Mouse (Mus musculus) myocyte (in vitro differentiated cells): ENCODE measurements around the gene Frem2. TPM values are rescaled to one million over a fixed set of nuclear protein-coding genes. Genes with fewer than 3 reads are reported as not detected.

Experiments
- H3K27me3 ChIP-seq: one replicate; pipeline ENCODE4 v1.6.1; 2011; ENCODE audit not compliant: control insufficient read depth, insufficient read depth, insufficient read length
- H3K36me3 ChIP-seq: one replicate; pipeline ENCODE4 v1.6.1; 2011; ENCODE audit not compliant: control insufficient read depth, insufficient read depth
- H3K4me2 ChIP-seq: one replicate; pipeline ENCODE4 v1.6.1; 2011; ENCODE audit warnings: low read depth, control low read depth
- H3K4me3 ChIP-seq: one replicate; pipeline ENCODE4 v1.5.1; 2011; ENCODE audit warnings: mild to moderate bottlenecking, control low read depth, moderate library complexity
- H3K79me2 ChIP-seq: one replicate; pipeline ENCODE4 v1.6.1; 2011; ENCODE audit not compliant: control insufficient read depth, insufficient read depth
- H3ac ChIP-seq: one replicate; pipeline ENCODE4 v1.6.1; 2011; ENCODE audit not compliant: control insufficient read depth, insufficient read length
- CEBPB ChIP-seq: IDR thresholded peaks from 2 replicates; pipeline ENCODE4 v1.6.1; 2011; ENCODE audit warnings: mild to moderate bottlenecking, moderate library complexity; ENCODE audit not compliant: poor library complexity, insufficient read depth, severe bottlenecking
- E2F4 ChIP-seq: IDR thresholded peaks from one replicate; pipeline ENCODE4 v1.6.1; 2011; ENCODE audit warnings: mild to moderate bottlenecking, control low read depth, moderate library complexity; ENCODE audit not compliant: insufficient read depth
- MAX ChIP-seq: IDR thresholded peaks from one replicate; pipeline ENCODE4 v1.6.1; 2011; ENCODE audit warnings: low read depth, mild to moderate bottlenecking, control low read depth
- MYOD1 ChIP-seq, 3 experiments: IDR thresholded peaks; one replicate each; pipeline ENCODE4 v1.6.1; 2011; ENCODE audit warnings: control low read depth in 2 of 3, low read depth in 2 of 3, mild to moderate bottlenecking in 2 of 3, moderate library complexity in 1 of 3; ENCODE audit not compliant: insufficient read length in 2 of 3, control insufficient read depth in 1 of 3
- MYOG ChIP-seq, 3 experiments: IDR thresholded peaks; one replicate each; pipeline ENCODE4 v1.6.1; 2011; ENCODE audit warnings: control low read depth in 2 of 3, low read depth in 2 of 3, mild to moderate bottlenecking in 2 of 3; ENCODE audit not compliant: insufficient read length in 2 of 3, control insufficient read depth in 1 of 3, insufficient read depth in 1 of 3
- POLR2A ChIP-seq: IDR thresholded peaks from one replicate; pipeline ENCODE4 v1.6.1; 2011; ENCODE audit warnings: low read depth, mild to moderate bottlenecking, control low read depth, moderate library complexity; ENCODE audit not compliant: insufficient read length
- POLR2AphosphoS2 ChIP-seq: IDR thresholded peaks from one replicate; pipeline ENCODE4 v1.6.1; 2011; ENCODE audit warnings: low read depth, control low read depth; ENCODE audit not compliant: insufficient read length
- REST ChIP-seq: IDR thresholded peaks from one replicate; pipeline ENCODE4 v1.6.1; 2011; ENCODE audit warnings: mild to moderate bottlenecking, control low read depth, moderate library complexity; ENCODE audit not compliant: insufficient read depth, insufficient read length
- SRF ChIP-seq: IDR thresholded peaks from one replicate; pipeline ENCODE4 v1.6.1; 2011; ENCODE audit warnings: low read depth; ENCODE audit not compliant: control insufficient read depth, insufficient read length
- TCF12 ChIP-seq: IDR thresholded peaks from one replicate; pipeline ENCODE4 v1.6.1; 2011; ENCODE audit warnings: mild to moderate bottlenecking, control low read depth; ENCODE audit not compliant: poor library complexity, insufficient read depth, severe bottlenecking
- TCF3 ChIP-seq: IDR thresholded peaks from one replicate; pipeline ENCODE4 v1.6.1; 2011; ENCODE audit warnings: low read depth, control low read depth; ENCODE audit not compliant: insufficient read length
- USF1 ChIP-seq: IDR thresholded peaks from one replicate; pipeline ENCODE4 v1.6.1; 2011; ENCODE audit warnings: low read depth, mild to moderate bottlenecking, control low read depth, moderate library complexity
- polyA plus RNA-seq: library from polyadenylated mRNA; unstranded; fragments of >200 nt; fragmentation: generic; extraction: Trizol; gene quantifications from one replicate; pipeline ENCODE4 v1.2.1, GENCODE M21; 2012; ENCODE audit warnings: missing spikeins

Gene Frem2
- polyA plus RNA-seq, 1 experiment = 0.36 TPM

- no peak overlapping the region for H3K4me2 ChIP-seq
- no peak overlapping the region for H3K4me3 ChIP-seq
- H3ac ChIP-seq = no peak overlapping the region
- no peaks in the 10 kb centered on the region for H3K79me2 ChIP-seq
- no peak for TF ChIP-seq TCF3
- no peak for TF ChIP-seq REST
- TF ChIP-seq MYOD1 (IDR thresholded peaks at IDR 0.05; ENCODE audit: control insufficient read depth in 1 of 3, insufficient read length in 2 of 3, low read depth in 2 of 3) = no peak
- TF ChIP-seq POLR2AphosphoS2 = no peak
- no peak for TF ChIP-seq E2F4
- no peak for TF ChIP-seq TCF12
- TF ChIP-seq POLR2A = no peak
- TF ChIP-seq CEBPB = no peak
- no peak for TF ChIP-seq USF1
- no peak for TF ChIP-seq MAX
- TF ChIP-seq SRF = no peak
- no peak for TF ChIP-seq MYOG (IDR thresholded peaks at IDR 0.05; ENCODE audit: control insufficient read depth in 1 of 3, insufficient read depth in 1 of 3, insufficient read length in 2 of 3, low read depth in 2 of 3)
- H3K36me3 ChIP-seq = no peaks in the 10 kb centered on the region
- H3K27me3 ChIP-seq = peaks cover 31% of the 10 kb centered on the region
Measured at GRCm38 (mm10) chr3:53576320-53577116, 80.6 kb downstream of the Frem2 start.

DNA sequence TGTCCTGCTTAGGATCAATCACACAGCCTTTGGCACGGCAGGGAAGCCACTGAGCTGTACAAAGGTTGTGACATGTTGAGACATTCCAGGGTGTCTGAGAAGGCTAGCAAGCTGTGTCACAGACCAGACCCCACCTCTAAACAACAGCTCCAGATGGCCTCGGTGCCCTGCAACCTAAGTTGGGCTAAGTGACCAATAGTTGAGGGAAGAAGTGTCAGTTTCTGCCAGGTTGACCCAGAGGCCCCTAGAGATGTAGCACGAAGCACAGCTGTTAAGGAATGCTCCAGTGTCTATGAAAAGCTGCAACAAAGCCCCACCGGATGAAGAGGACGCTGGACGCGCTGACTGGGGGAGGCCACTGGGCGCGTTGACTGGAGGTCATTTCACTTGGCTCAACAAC, 83.0 kb downstream of the Frem2 start:
- Histone ChIP-seq H3ac (no peak overlapping the region), H3K36me3 (no peaks in the 10 kb centered on the region), H3K4me3 (no peak overlapping the region), H3K4me2 (no peak overlapping the region), H3K79me2 (no peaks in the 10 kb centered on the region), H3K27me3 (peaks cover 35% of the 10 kb centered on the region)
- no peak for TF ChIP-seq CEBPB
- TF ChIP-seq TCF3 = no peak
- no peak for TF ChIP-seq POLR2A
- TF ChIP-seq USF1 = no peak
- no peak for TF ChIP-seq REST
- TF ChIP-seq MAX = no peak
- TF ChIP-seq MYOG (IDR thresholded peaks at IDR 0.05; ENCODE audit: control insufficient read depth in 1 of 3, insufficient read depth in 1 of 3, insufficient read length in 2 of 3, low read depth in 2 of 3) = no peak
- no peak for TF ChIP-seq TCF12
- no peak for TF ChIP-seq SRF
- TF ChIP-seq POLR2AphosphoS2 = no peak
- TF ChIP-seq E2F4 = no peak
- TF ChIP-seq MYOD1 (IDR thresholded peaks at IDR 0.05; ENCODE audit: control insufficient read depth in 1 of 3, insufficient read length in 2 of 3, low read depth in 2 of 3) = no peak

DNA sequence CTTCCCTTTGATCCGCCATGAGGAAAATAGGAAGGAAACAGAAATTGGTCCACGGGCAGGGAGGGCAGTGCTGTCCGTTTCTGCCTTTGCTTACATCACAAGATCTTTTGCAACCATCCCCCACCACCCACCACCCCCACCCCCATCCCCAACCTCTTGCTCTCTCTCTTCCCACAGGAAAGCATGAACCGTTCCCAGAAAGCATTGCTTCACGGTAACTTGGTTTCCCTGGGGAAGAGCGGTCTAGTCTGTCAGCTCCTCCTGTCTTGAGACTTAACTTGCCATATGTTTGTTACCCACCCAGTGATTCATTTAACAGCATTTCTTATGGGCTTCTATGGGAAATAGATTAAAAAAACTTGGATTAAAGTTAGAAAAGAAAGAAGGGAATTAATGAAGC, 85.5 kb downstream of the Frem2 start:
- peaks cover 21% of the 10 kb centered on the region for H3K27me3 ChIP-seq
- no peak overlapping the region for H3K4me2 ChIP-seq
- no peak overlapping the region for H3K4me3 ChIP-seq
- no peak overlapping the region for H3ac ChIP-seq
- H3K36me3 ChIP-seq = no peaks in the 10 kb centered on the region
- no peaks in the 10 kb centered on the region for H3K79me2 ChIP-seq
- TF ChIP-seq SRF (no peak), TCF12 (no peak), MYOD1 (IDR thresholded peaks at IDR 0.05; ENCODE audit: control insufficient read depth in 1 of 3, insufficient read length in 2 of 3, low read depth in 2 of 3) (no peak), E2F4 (no peak), POLR2AphosphoS2 (no peak), POLR2A (no peak), MYOG (IDR thresholded peaks at IDR 0.05; ENCODE audit: control insufficient read depth in 1 of 3, insufficient read depth in 1 of 3, insufficient read length in 2 of 3, low read depth in 2 of 3) (no peak), CEBPB (no peak), REST (no peak), MAX (no peak), TCF3 (no peak), USF1 (no peak)

- Histone ChIP-seq H3K4me3 (no peak overlapping the region), H3K4me2 (no peak overlapping the region), H3K27me3 (peaks cover 35% of the 10 kb centered on the region), H3K36me3 (no peaks in the 10 kb centered on the region), H3ac (no peak overlapping the region), H3K79me2 (no peaks in the 10 kb centered on the region)
- no peak for TF ChIP-seq SRF
- no peak for TF ChIP-seq TCF3
- no peak for TF ChIP-seq POLR2A
- no peak for TF ChIP-seq CEBPB
- TF ChIP-seq MAX = no peak
- TF ChIP-seq USF1 = no peak
- TF ChIP-seq REST = no peak
- no peak for TF ChIP-seq E2F4
- no peak for TF ChIP-seq MYOG (IDR thresholded peaks at IDR 0.05; ENCODE audit: control insufficient read depth in 1 of 3, insufficient read depth in 1 of 3, insufficient read length in 2 of 3, low read depth in 2 of 3)
- no peak for TF ChIP-seq TCF12
- TF ChIP-seq POLR2AphosphoS2 = no peak
- no peak for TF ChIP-seq MYOD1 (IDR thresholded peaks at IDR 0.05; ENCODE audit: control insufficient read depth in 1 of 3, insufficient read length in 2 of 3, low read depth in 2 of 3)
Measured at GRCm38 (mm10) chr3:53564521-53564920, 92.6 kb downstream of the Frem2 start.
